8 mouse cellular contexts compared by ENCODE assay signal in the genomic region with DNA sequence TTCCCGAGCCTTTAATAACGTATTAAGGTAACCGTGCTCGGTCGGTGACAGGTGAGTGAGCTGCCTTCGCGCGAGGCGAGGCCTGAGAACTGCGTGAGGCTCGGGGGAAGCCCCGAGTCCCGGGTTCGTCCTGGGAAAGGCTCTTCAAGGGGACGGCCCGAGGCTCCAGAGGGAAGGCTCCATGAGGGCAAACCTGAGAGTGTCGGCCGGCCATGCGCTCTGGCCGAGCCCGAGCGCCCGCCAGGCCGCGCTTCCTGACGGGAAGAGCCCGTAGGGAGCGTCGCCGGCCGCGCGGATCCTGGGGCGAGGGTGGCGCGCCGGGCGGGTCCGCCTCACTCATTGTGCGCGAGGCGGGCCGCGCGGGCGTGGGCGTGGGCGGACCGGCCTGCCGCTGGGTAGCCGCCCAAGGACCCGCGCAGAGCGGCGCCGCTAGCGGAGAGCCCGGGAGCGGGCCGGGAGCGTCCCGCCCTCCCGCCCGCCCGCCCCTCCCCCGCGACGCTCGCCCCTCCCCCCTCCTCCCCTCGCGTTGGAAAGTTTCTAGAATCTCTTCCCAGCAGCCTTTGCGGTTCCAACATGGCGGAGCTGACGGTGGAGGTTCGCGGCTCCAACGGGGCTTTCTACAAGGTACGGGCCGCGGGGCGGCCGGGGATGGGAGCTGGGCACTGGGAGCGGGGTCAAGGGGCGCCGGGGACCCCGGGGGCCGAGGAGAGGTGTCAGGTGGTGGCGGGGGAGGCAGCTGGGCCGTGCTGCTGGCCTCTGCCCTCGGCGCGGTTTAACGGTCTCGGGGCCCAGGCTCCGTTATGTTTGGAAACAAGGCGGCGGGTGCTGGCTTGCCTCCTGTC. TPM values are rescaled to one million over a fixed set of nuclear protein-coding genes. Genes with fewer than 3 reads are reported as not detected.
DNase-seq lines count a peak whose midpoint lies in the region; ATAC-seq and TF ChIP-seq lines count a peak whose summit lies in the region.

Gene Fxr1 (plus strand): TSS at position 404 of the 842 bp plus-strand sequence.

- WGBS in hindbrain, embryonic 11.5 days: 1% methylated on average over 45 of the region's 97 CpGs
- WGBS in lung, embryonic 16.5 days: under 1% methylated on average over 68 of the region's 97 CpGs
- 1% methylated on average over 89 of the region's 97 CpGs for WGBS in thymus, adult 2 months

- H3K9me3 ChIP-seq in hindbrain, embryonic 11.5 days (ENCODE audit: control insufficient read depth, low read length): no peaks in the 10 kb centered on the region
- H3K9me3 ChIP-seq in lung, embryonic 16.5 days (ENCODE audit: control insufficient read depth, low read length): no peaks in the 10 kb centered on the region

- peak; percentile 96 for ATAC-seq in hindbrain, embryonic 11.5 days (ENCODE audit: low FRiP score)
- peak; percentile 99 for ATAC-seq in lung, embryonic 16.5 days (ENCODE audit: low read depth)

- peak within 1 kb of the TSS; percentile 98 for H3K9ac ChIP-seq in hindbrain, embryonic 11.5 days (ENCODE audit: low read depth, low read length)
- peak within 1 kb of the TSS; percentile 93 for H3K9ac ChIP-seq in lung, embryonic 16.5 days (ENCODE audit: low read length)

- peak within 1 kb of the TSS; percentile 92 for H3K27ac ChIP-seq in hindbrain, embryonic 11.5 days (ENCODE audit: low read depth, low read length)
- peak within 1 kb of the TSS; percentile 81 for H3K27ac ChIP-seq in lung, embryonic 16.5 days (ENCODE audit: low read length)
- peak within 1 kb of the TSS; percentile 58; the same call in 1 of the 2 replicates for H3K27ac ChIP-seq in thymus, adult 2 months (ENCODE audit: control insufficient read depth, insufficient read depth, low read length)

- H3K36me3 ChIP-seq in hindbrain, embryonic 11.5 days (ENCODE audit: control insufficient read depth, insufficient read depth, low read length): no peaks in the 10 kb centered on the region
- no peaks in the 10 kb centered on the region for H3K36me3 ChIP-seq in lung, embryonic 16.5 days (ENCODE audit: control insufficient read depth, insufficient read depth, low read length)
- H3K36me3 ChIP-seq in thymus, adult 2 months (ENCODE audit: control insufficient read depth, insufficient read depth, low read length): no peaks in the 10 kb centered on the region

- no peak for TF ChIP-seq CTCF in thymus, adult 2 months (IDR thresholded peaks at IDR 0.05; ENCODE audit: borderline replicate concordance, control insufficient read depth, extremely low read depth, insufficient read depth, low read length, poor library complexity)

- H3K4me3 ChIP-seq in hindbrain, embryonic 11.5 days (ENCODE audit: low read depth, low read length): peak within 1 kb of the TSS; percentile 98
- H3K4me3 ChIP-seq in lung, embryonic 16.5 days (ENCODE audit: low read length): peak within 1 kb of the TSS; percentile 97
- peak within 1 kb of the TSS; percentile 97 for H3K4me3 ChIP-seq in thymus, adult 2 months (ENCODE audit: control insufficient read depth, insufficient read depth, low read length)

- peak; percentile 95 for DNase-seq in NIH3T3 (ENCODE audit: low read depth)
- DNase-seq in cerebellum, postnatal 10 days: peak; percentile 91 to 94
- peak; percentile 70 to 81 for DNase-seq in frontal cortex, postnatal 10 days (ENCODE audit: low spot score in 2 of 2)
- DNase-seq in hindbrain, embryonic 11.5 days (ENCODE audit: low spot score): peak; percentile 90
- DNase-seq in layer of hippocampus, adult 9-11 months: peak; percentile 88
- peak; percentile 89 for DNase-seq in ovary, adult 18-20 months (ENCODE audit: low spot score)
- peak; percentile 86 for DNase-seq in thymus, adult 2 months

- H3K4me1 ChIP-seq in hindbrain, embryonic 11.5 days (replicated peaks; ENCODE audit: control insufficient read depth, insufficient read depth, low read length): no peaks in the 10 kb centered on the region
- peaks cover 5% of the 10 kb centered on the region for H3K4me1 ChIP-seq in lung, embryonic 16.5 days (replicated peaks; ENCODE audit: control insufficient read depth, insufficient read depth, low read length)
- peaks cover 3% of the 10 kb centered on the region for H3K4me1 ChIP-seq in thymus, adult 2 months (replicated peaks; ENCODE audit: control insufficient read depth, insufficient read depth, low read length)

- peak within 1 kb of the TSS; percentile 78 for H3K4me2 ChIP-seq in hindbrain, embryonic 11.5 days (replicated peaks; ENCODE audit: low read depth, low read length)
- peak within 1 kb of the TSS; percentile 87 for H3K4me2 ChIP-seq in lung, embryonic 16.5 days (ENCODE audit: low read depth, low read length)

- TF ChIP-seq POLR2A in thymus, adult 2 months (IDR thresholded peaks at IDR 0.05; ENCODE audit: control insufficient read depth, extremely low read depth, insufficient read depth, low read length, poor library complexity): peak; percentile 86

- no peaks in the 10 kb centered on the region for H3K27me3 ChIP-seq in hindbrain, embryonic 11.5 days (ENCODE audit: control insufficient read depth, insufficient read depth, low read length)
- H3K27me3 ChIP-seq in lung, embryonic 16.5 days (ENCODE audit: control insufficient read depth, insufficient read depth, low read depth, low read length): no peaks in the 10 kb centered on the region
- no peaks in the 10 kb centered on the region for H3K27me3 ChIP-seq in thymus, adult 2 months (ENCODE audit: control insufficient read depth, insufficient read depth, low read length)

RNA-seq across cellular contexts. Expression of gene Fxr1, which starts in this region (rescaled TPM):
- 74.0 and 76.8 TPM in 2 replicates for polyA plus RNA-seq in hindbrain, embryonic 11.5 days (2014; fragmentation: Nextera tagmentation; extraction: Ambion mirVana)
- 47.7 and 48.2 TPM in 2 replicates for polyA plus RNA-seq in lung, embryonic 16.5 days (2015; fragmentation: Nextera tagmentation; extraction: Ambion mirVana)
- 13.8 and 14.6 TPM in 2 replicates for polyA plus RNA-seq in thymus, adult 2 months (2012; rRNA removed)

Comparison
In these comparisons a context has a peak if more than half of its experiments do, and no peak if none do; other contexts are left out.
1. Peak in every context shown above with its lines: DNase-seq, ATAC-seq, H3K4me3 ChIP-seq and H3K27ac ChIP-seq.